Mouse (Mus musculus) neural tube, embryonic 11.5 days (tissue): ENCODE measurements at regions not wholly inside any gene's neighbourhood (a gene's known extent, or its start where the extent isn't known, plus 50 kb on each side); places are given as distances from the start of the nearest gene placed in this dataset.
A peak's percentile ranks its signal among the peaks of the same experiment; 100 is the strongest.

Source experiments
- ATAC-seq: fragments of 200-750 bp; cut with Nextera tagmentation; 2 replicates; pipeline ENCODE4 v1.8.0; 2017; ENCODE audit warnings: moderate number of reproducible peaks, mild to moderate bottlenecking, moderate TSS enrichment, moderate library complexity; ENCODE audit not compliant: insufficient read depth, low FRiP score, low TSS enrichment
- DNase-seq: peaks from one replicate; pipeline ENCODE4 v3.0.0-alpha.2; 2015; ENCODE audit warnings: low spot score
- H3K27ac ChIP-seq: fragments of 300-500 bp; sonication (generic); 2 replicates; pipeline ENCODE4 v1.5.1; 2014; ENCODE audit warnings: low read depth, mild to moderate bottlenecking, low read length
- H3K27me3 ChIP-seq: fragments of 300-500 bp; sonication (generic); 2 replicates; pipeline ENCODE4 v1.6.1; 2014; ENCODE audit warnings: mild to moderate bottlenecking, low read length, mixed read lengths; ENCODE audit not compliant: control insufficient read depth, insufficient read depth
- H3K36me3 ChIP-seq: fragments of 300-500 bp; sonication (generic); 2 replicates; pipeline ENCODE4 v1.6.1; 2014; ENCODE audit warnings: mild to moderate bottlenecking, low read length, moderate library complexity, mixed read lengths; ENCODE audit not compliant: control insufficient read depth, insufficient read depth
- H3K4me1 ChIP-seq: fragments of 300-500 bp; sonication (generic); 2 replicates; pipeline ENCODE4 v1.6.1; 2014; ENCODE audit warnings: low read length, mixed read lengths; ENCODE audit not compliant: control insufficient read depth, insufficient read depth
- H3K4me2 ChIP-seq: fragments of 300-500 bp; sonication (generic); 2 replicates; pipeline ENCODE4 v1.6.1; 2014; ENCODE audit warnings: low read depth, mild to moderate bottlenecking, moderate library complexity
- H3K4me3 ChIP-seq: fragments of 300-500 bp; sonication (generic); 2 replicates; pipeline ENCODE4 v1.5.1; 2014; ENCODE audit warnings: low read depth, low read length
- H3K9ac ChIP-seq: fragments of 300-500 bp; sonication (generic); 2 replicates; pipeline ENCODE4 v1.6.1; 2014; ENCODE audit warnings: mild to moderate bottlenecking, low read length
- H3K9me3 ChIP-seq: fragments of 300-500 bp; sonication (generic); 2 replicates; pipeline ENCODE4 v1.6.1; 2016; ENCODE audit warnings: low read length; ENCODE audit not compliant: control insufficient read depth
- WGBS: fragments of 180-500 bp; shearing (Covaris S2); extraction: QIAGEN DNeasy Blood & Tissue Kit; methylation state at CpG from one replicate; pipeline ENCODE4 v1.1.7; 2014; 5-methylcytosine and 5-hydroxymethylcytosine counted together

GRCm38 (mm10) chr2:160028459-160028858 is 305.5 kb downstream of the Gm826 start:
- H3K4me1 ChIP-seq = no peaks in the 10 kb centered on the region
- ATAC-seq (no peak), DNase-seq (no peak)
- no peak overlapping the region for H3K27ac ChIP-seq
- no peaks in the 10 kb centered on the region for H3K9me3 ChIP-seq
- WGBS = 81% methylated on average over 2 of the region's 2 CpGs
- H3K4me3 ChIP-seq = no peak overlapping the region
- no peaks in the 10 kb centered on the region for H3K27me3 ChIP-seq
- H3K36me3 ChIP-seq = no peaks in the 10 kb centered on the region
- H3K4me2 ChIP-seq = no peak overlapping the region
- H3K9ac ChIP-seq = no peak overlapping the region

- Histone ChIP-seq H3K4me2 (no peak overlapping the region), H3K9me3 (no peaks in the 10 kb centered on the region), H3K27ac (no peak overlapping the region), H3K4me1 (no peaks in the 10 kb centered on the region), H3K36me3 (no peaks in the 10 kb centered on the region), H3K9ac (no peak overlapping the region), H3K27me3 (no peaks in the 10 kb centered on the region), H3K4me3 (no peak overlapping the region)
- DNase-seq (no peak), ATAC-seq (no peak)
- WGBS = 82% methylated on average over 3 of the region's 3 CpGs
These were observed 308.1 kb downstream of the Gm826 start for GRCm38 (mm10) chr2:160025911-160026310.

DNA sequence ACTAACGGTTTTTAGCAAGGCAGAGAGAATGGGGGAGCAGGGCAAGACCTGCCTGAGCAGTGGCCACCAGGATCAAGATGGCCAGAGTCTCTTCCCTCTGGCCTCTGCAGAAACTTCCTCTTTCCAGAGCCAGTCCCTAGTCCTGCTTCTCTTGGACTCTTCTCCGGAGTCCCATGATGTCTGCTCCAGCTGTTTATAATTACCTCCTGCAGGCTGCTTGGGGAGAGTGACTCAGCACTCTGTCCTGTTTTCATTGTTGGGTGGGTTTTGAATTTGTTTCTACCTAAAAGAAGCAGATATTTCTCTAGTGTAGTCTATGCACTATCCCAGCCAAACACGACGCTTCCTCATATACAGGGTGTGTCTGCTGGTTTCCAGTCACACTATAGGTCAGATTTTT is 312.4 kb downstream of the Gm826 start:
- Histone ChIP-seq H3K27ac (no peak overlapping the region), H3K36me3 (no peaks in the 10 kb centered on the region), H3K9me3 (no peaks in the 10 kb centered on the region), H3K4me2 (no peak overlapping the region), H3K4me3 (no peak overlapping the region), H3K9ac (no peak overlapping the region), H3K27me3 (no peaks in the 10 kb centered on the region), H3K4me1 (no peaks in the 10 kb centered on the region)
- ATAC-seq (no peak), DNase-seq (no peak)
- 82% methylated on average over 4 of the region's 4 CpGs for WGBS

- H3K36me3 ChIP-seq = no peaks in the 10 kb centered on the region
- ATAC-seq (no peak), DNase-seq (no peak)
- H3K27me3 ChIP-seq = no peaks in the 10 kb centered on the region
- no peaks in the 10 kb centered on the region for H3K9me3 ChIP-seq
- H3K9ac ChIP-seq = no peak overlapping the region
- no peak overlapping the region for H3K4me3 ChIP-seq
- no peak overlapping the region for H3K4me2 ChIP-seq
- H3K4me1 ChIP-seq = no peaks in the 10 kb centered on the region
- 70% methylated on average over 2 of the region's 2 CpGs for WGBS
- H3K27ac ChIP-seq = no peak overlapping the region
These were observed 313.1 kb downstream of the Gm826 start for GRCm38 (mm10) chr2:160020876-160021275.

DNA sequence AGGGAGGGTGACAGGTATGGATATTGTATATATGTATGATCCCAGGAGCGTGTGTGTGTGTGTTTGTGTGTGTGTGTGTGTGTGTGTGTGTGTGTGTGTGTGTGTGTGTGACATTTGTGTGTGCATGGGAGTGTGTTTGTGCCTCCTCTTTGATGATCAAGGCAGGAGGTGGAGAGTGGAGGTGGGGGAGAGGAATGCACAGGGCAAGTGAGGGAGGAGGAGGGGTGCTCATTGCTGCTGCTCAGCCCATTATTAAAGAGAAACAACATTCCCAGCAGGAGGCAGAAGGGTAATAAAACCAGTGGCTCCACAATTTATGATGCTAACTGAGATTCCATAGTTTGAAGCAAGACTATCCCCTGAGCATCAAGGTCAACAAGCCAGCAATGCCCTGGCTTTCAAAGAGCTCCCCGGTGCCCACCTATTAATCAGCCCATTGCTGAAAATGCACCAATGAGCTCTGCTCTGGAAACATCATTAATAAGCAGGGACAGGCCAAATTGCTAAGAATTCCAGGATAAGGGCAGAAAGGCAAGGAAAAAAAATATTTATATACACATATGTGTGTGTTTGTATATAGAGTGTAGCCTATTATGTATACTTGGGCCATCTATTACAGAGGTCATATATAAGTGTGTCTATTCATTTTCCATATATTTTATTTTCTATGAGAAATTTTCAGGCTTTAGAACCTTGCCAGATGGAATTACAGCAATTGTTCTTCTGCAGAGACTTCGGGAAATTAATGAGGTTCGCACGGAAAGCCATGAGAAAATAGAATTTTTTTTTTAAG is 316.7 kb downstream of the Gm826 start:
- no peaks in the 10 kb centered on the region for H3K27me3 ChIP-seq
- no peak overlapping the region for H3K4me2 ChIP-seq
- no peaks in the 10 kb centered on the region for H3K4me1 ChIP-seq
- H3K27ac ChIP-seq = no peak overlapping the region
- H3K9ac ChIP-seq = no peak overlapping the region
- 45% methylated on average over 5 of the region's 5 CpGs for WGBS
- no peaks in the 10 kb centered on the region for H3K36me3 ChIP-seq
- ATAC-seq (peak; percentile 65), DNase-seq (peak; percentile 28)
- H3K4me3 ChIP-seq = no peak overlapping the region
- no peaks in the 10 kb centered on the region for H3K9me3 ChIP-seq

DNA sequence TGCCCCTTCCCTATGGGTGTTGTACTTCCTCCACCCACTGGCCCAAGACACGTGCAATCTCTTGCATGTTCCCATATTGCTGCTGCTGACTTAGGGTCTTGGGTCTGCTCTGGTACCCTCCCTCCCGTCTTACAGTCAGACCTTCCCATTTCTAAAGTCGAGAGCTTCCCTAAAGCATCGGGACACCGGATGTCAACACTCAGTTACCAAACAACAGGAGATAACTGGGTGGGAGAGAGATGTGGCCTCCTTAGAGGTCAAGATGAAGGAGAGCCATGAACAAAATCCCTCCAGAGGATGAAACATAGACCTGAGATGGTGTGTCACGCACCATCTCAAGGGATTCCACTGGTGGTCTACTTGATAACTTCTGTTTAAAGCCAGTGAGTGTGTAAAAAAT is 322.5 kb downstream of the Gm826 start:
- no peak for ATAC-seq
- no peaks in the 10 kb centered on the region for H3K4me1 ChIP-seq
- DNase-seq = no peak
- WGBS = 90% methylated on average over 6 of the region's 6 CpGs
- no peaks in the 10 kb centered on the region for H3K27me3 ChIP-seq
- no peak overlapping the region for H3K4me2 ChIP-seq
- H3K9me3 ChIP-seq = no peaks in the 10 kb centered on the region
- no peak overlapping the region for H3K4me3 ChIP-seq
- no peaks in the 10 kb centered on the region for H3K36me3 ChIP-seq
- no peak overlapping the region for H3K27ac ChIP-seq
- H3K9ac ChIP-seq = no peak overlapping the region

GRCm38 (mm10) chr2:160002695-160003094 is 331.3 kb downstream of the Gm826 start:
- no peak overlapping the region for H3K4me2 ChIP-seq
- no peak overlapping the region for H3K9ac ChIP-seq
- no peaks in the 10 kb centered on the region for H3K27me3 ChIP-seq
- WGBS = 62% methylated on average over 3 of the region's 3 CpGs
- H3K36me3 ChIP-seq = no peaks in the 10 kb centered on the region
- H3K27ac ChIP-seq = no peak overlapping the region
- ATAC-seq (no peak), DNase-seq (no peak)
- H3K4me3 ChIP-seq = no peak overlapping the region
- H3K9me3 ChIP-seq = no peaks in the 10 kb centered on the region
- H3K4me1 ChIP-seq = no peaks in the 10 kb centered on the region

GRCm38 (mm10) chr2:160000449-160000848 is 333.5 kb downstream of the Gm826 start:
- no peak overlapping the region for H3K27ac ChIP-seq
- ATAC-seq (no peak), DNase-seq (no peak)
- H3K4me1 ChIP-seq = no peaks in the 10 kb centered on the region
- H3K27me3 ChIP-seq = no peaks in the 10 kb centered on the region
- H3K36me3 ChIP-seq = no peaks in the 10 kb centered on the region
- no peak overlapping the region for H3K4me2 ChIP-seq
- H3K4me3 ChIP-seq = no peak overlapping the region
- 73% methylated on average over 4 of the region's 4 CpGs for WGBS
- no peak overlapping the region for H3K9ac ChIP-seq
- no peaks in the 10 kb centered on the region for H3K9me3 ChIP-seq

DNA sequence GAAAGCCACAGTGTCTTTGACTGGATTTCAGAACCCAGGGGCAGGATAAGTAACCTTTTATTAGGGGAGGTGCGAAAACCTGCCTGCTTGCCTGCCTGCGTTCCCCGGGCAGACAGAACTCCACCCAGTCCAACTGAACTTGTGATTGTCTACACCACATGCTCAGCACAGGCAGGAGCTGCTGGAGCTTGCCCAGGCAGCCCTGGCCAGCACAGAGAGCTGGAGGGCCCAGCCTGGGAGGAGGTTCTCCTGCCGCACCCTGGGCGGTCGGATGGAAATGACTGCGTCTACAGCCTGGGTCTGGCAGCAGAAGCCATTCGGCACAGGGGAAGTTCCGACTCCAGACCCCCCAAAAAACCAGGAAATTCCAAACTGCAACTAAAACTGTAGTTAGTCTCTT is 336.6 kb downstream of the Gm826 start:
- Histone ChIP-seq H3K36me3 (no peaks in the 10 kb centered on the region), H3K9me3 (no peaks in the 10 kb centered on the region), H3K4me3 (no peak overlapping the region), H3K4me2 (no peak overlapping the region), H3K9ac (no peak overlapping the region), H3K27ac (no peak overlapping the region), H3K4me1 (no peaks in the 10 kb centered on the region), H3K27me3 (no peaks in the 10 kb centered on the region)
- ATAC-seq (no peak), DNase-seq (no peak)
- 76% methylated on average over 9 of the region's 9 CpGs for WGBS
